Mouse (Mus musculus) urinary bladder, postnatal 4 days (tissue): ENCODE results near the gene Kif1c.

Source experiments
- DNase-seq, 2 experiments: peaks; one replicate each; pipeline ENCODE4 v3.0.0; 2021 to 2022; ENCODE audit warnings: low spot score in 2 of 2

The Kif1c gene

GRCm38 (mm10) chr11:70667271-70668150 is 32.8 kb upstream of the Kif1c start:
- no peak for DNase-seq

GRCm38 (mm10) chr11:70668335-70668770 is 32.0 kb upstream of the Kif1c start:
- DNase-seq = peak in 1 of 2 experiments; percentile 77

- DNase-seq = peak; percentile 94 to 96
Observed at GRCm38 (mm10) chr11:70668771-70669505, 31.4 kb upstream of the Kif1c start, which contains the start of gene Spag7. Spag7 (minus strand) TSS chr11:70669416.

- DNase-seq = peak; percentile 77
Observed at GRCm38 (mm10) chr11:70669582-70670345, 30.6 kb upstream of the Kif1c start.

GRCm38 (mm10) chr11:70670483-70670882 is 29.9 kb upstream of the Kif1c start:
- no peak for DNase-seq

GRCm38 (mm10) chr11:70671333-70672047 is 28.9 kb upstream of the Kif1c start:
- DNase-seq = no peak

GRCm38 (mm10) chr11:70674014-70674413 is 26.3 kb upstream of the Kif1c start:
- DNase-seq = no peak

GRCm38 (mm10) chr11:70674501-70674900 is 25.8 kb upstream of the Kif1c start:
- DNase-seq = no peak

GRCm38 (mm10) chr11:70678092-70678491 is 22.3 kb upstream of the Kif1c start:
- DNase-seq = no peak

- no peak for DNase-seq
Observed at GRCm38 (mm10) chr11:70678576-70678975, 21.8 kb upstream of the Kif1c start.

GRCm38 (mm10) chr11:70679361-70679760 is 21.0 kb upstream of the Kif1c start:
- no peak for DNase-seq

- DNase-seq = no peak
Observed at GRCm38 (mm10) chr11:70679894-70680293, 20.5 kb upstream of the Kif1c start.

- no peak for DNase-seq
Observed at GRCm38 (mm10) chr11:70681170-70681569, 19.2 kb upstream of the Kif1c start.

- no peak for DNase-seq
Observed at GRCm38 (mm10) chr11:70681897-70682581, 18.3 kb upstream of the Kif1c start.

- no peak for DNase-seq
Observed at GRCm38 (mm10) chr11:70683640-70684039, 16.7 kb upstream of the Kif1c start.

- no peak for DNase-seq
Observed at GRCm38 (mm10) chr11:70686901-70687566, 13.3 kb upstream of the Kif1c start.

GRCm38 (mm10) chr11:70687601-70688199 is 12.6 kb upstream of the Kif1c start, which contains the start of gene Camta2:
Camta2 (minus strand) TSS chr11:70688105.
- peak; percentile 81 to 89 for DNase-seq

- DNase-seq = no peak
Observed at GRCm38 (mm10) chr11:70688372-70688771, 12.0 kb upstream of the Kif1c start.

GRCm38 (mm10) chr11:70689578-70689977 is 10.8 kb upstream of the Kif1c start:
- DNase-seq = no peak

- no peak for DNase-seq
Observed at GRCm38 (mm10) chr11:70693504-70693903, 6.8 kb upstream of the Kif1c start.
